Mouse (Mus musculus) neural tube, embryonic 14.5 days (tissue): ENCODE results near the gene Rapgef5. TPM values are rescaled to one million over a fixed set of nuclear protein-coding genes. Genes with fewer than 3 reads are reported as not detected.

Experiments used
- ATAC-seq: fragments of 200-750 bp; cut with Nextera tagmentation; 2 replicates; pipeline ENCODE4 v1.8.0; 2017; ENCODE audit warnings: low read depth, mild to moderate bottlenecking, moderate TSS enrichment, moderate library complexity
- H3K27ac ChIP-seq: fragments of 300-500 bp; sonication (generic); 2 replicates; pipeline ENCODE4 v1.5.1; 2014; ENCODE audit warnings: low read depth, mild to moderate bottlenecking, control low read depth, low read length, moderate library complexity, mixed read lengths
- H3K27me3 ChIP-seq: fragments of 300-500 bp; sonication (generic); 2 replicates; pipeline ENCODE4 v1.6.1; 2014; ENCODE audit warnings: low read length; ENCODE audit not compliant: control insufficient read depth, insufficient read depth
- H3K36me3 ChIP-seq: fragments of 300-500 bp; sonication (generic); 2 replicates; pipeline ENCODE4 v1.6.1; 2014; ENCODE audit warnings: low read length, mixed read lengths; ENCODE audit not compliant: control insufficient read depth, insufficient read depth
- H3K4me1 ChIP-seq: fragments of 300-500 bp; sonication (generic); 2 replicates; pipeline ENCODE4 v1.6.1; 2014; ENCODE audit warnings: low read length; ENCODE audit not compliant: control insufficient read depth, insufficient read depth
- H3K4me2 ChIP-seq: fragments of 300-500 bp; sonication (generic); 2 replicates; pipeline ENCODE4 v1.6.1; 2014; ENCODE audit warnings: mild to moderate bottlenecking, low read depth, low read length, control low read depth
- H3K4me3 ChIP-seq: fragments of 300-500 bp; sonication (generic); 2 replicates; pipeline ENCODE4 v1.5.1; 2014; ENCODE audit warnings: low read depth, low read length, control low read depth, mixed read lengths
- H3K9ac ChIP-seq: fragments of 300-500 bp; sonication (generic); replicated peaks from 2 replicates; pipeline ENCODE4 v1.6.1; 2014; ENCODE audit warnings: low read depth, mild to moderate bottlenecking, control low read depth, low read length, mixed read lengths
- H3K9me3 ChIP-seq: fragments of 300-500 bp; sonication (generic); 2 replicates; pipeline ENCODE4 v1.6.1; 2016; ENCODE audit warnings: low read length; ENCODE audit not compliant: control insufficient read depth
- WGBS: fragments of 180-500 bp; shearing (Covaris S2); extraction: QIAGEN DNeasy Blood & Tissue Kit; methylation state at CpG from one replicate; pipeline ENCODE4 v1.1.7; 2014; 5-methylcytosine and 5-hydroxymethylcytosine counted together
- polyA plus RNA-seq: library from polyadenylated mRNA; unstranded; fragments of >200 nt; fragmentation: Nextera tagmentation; extraction: Ambion mirVana; gene quantifications from 2 replicates; pipeline ENCODE4 v1.2.1, GENCODE M21; 2014

Rapgef5 gene
- polyA plus RNA-seq, result 37.4 and 39.4 TPM in 2 replicates

- Histone ChIP-seq H3K36me3 (no peaks in the 10 kb centered on the region), H3K4me1 (peaks cover 7% of the 10 kb centered on the region; the same call in 1 of the 2 replicates), H3K27ac (no peak within 1 kb of the TSS), H3K4me3 (no peak within 1 kb of the TSS), H3K9me3 (no peaks in the 10 kb centered on the region), H3K27me3 (no peaks in the 10 kb centered on the region), H3K4me2 (no peak within 1 kb of the TSS), H3K9ac (no peak within 1 kb of the TSS)
- whole genome bisulfite sequencing, result 90% methylated on average over 2 of the region's 2 CpGs
- ATAC-seq, result no peak
These were observed at the start of gene Rapgef5 for GRCm38 (mm10) chr12:117516179-117516578. TSS of gene Rapgef5 (plus strand) at chr12:117516479.

DNA sequence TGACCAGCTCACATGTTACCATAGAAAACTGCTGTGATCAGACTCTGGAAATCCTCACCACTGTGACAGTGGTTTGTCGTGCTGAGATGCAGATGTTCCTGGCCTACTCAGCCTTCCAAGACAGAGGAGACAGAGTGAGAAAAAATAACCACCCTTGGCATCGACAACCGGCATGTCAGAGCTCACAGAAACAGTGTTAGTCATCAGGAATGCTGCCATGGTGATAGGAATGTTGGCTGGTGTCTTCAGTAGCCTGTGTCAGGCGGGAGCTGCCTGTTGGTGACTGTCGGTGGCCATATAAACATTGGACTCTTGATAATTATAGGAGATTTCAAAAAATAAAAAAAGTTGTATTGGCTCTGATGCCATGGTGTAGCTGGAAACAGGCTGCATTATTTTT lies 48.0 kb upstream of the Rapgef5 start:
- H3K9ac ChIP-seq, result no peak overlapping the region
- no peak for ATAC-seq
- H3K9me3 ChIP-seq, result no peaks in the 10 kb centered on the region
- H3K36me3 ChIP-seq, result no peaks in the 10 kb centered on the region
- H3K4me2 ChIP-seq, result no peak overlapping the region
- no peak overlapping the region for H3K4me3 ChIP-seq
- WGBS, result 72% methylated on average over 5 of the region's 5 CpGs
- no peak overlapping the region for H3K27ac ChIP-seq
- no peaks in the 10 kb centered on the region for H3K4me1 ChIP-seq
- no peaks in the 10 kb centered on the region for H3K27me3 ChIP-seq

DNA sequence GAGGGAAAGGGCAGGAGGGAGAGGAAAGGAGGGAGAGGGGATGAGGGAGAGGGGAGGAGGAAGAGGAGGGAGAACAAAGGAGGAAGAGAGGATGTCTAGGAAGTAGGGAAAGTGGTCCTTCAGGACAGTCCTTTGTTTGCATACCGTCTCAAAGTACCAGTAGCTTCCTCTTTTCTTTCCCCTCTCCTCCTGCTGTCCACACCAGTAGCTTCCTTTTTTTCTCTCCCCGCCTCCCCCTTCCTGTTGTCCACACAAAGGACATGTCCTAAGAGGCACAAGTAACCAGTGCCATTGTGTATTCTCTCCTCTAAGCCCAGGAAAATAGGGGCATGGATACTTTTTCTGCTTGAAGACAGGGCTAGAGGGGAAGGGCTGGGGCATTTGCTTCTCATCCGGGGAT lies 37.3 kb upstream of the Rapgef5 start:
- Histone ChIP-seq H3K27me3 (no peaks in the 10 kb centered on the region), H3K4me2 (no peak overlapping the region), H3K4me3 (no peak overlapping the region), H3K9ac (no peak overlapping the region), H3K9me3 (no peaks in the 10 kb centered on the region), H3K27ac (no peak overlapping the region), H3K4me1 (no peaks in the 10 kb centered on the region), H3K36me3 (no peaks in the 10 kb centered on the region)
- no peak for ATAC-seq
- WGBS, result 60% methylated on average over 3 of the region's 3 CpGs

- no peak for ATAC-seq
- no peaks in the 10 kb centered on the region for H3K4me1 ChIP-seq
- no peaks in the 10 kb centered on the region for H3K27me3 ChIP-seq
- no peak overlapping the region for H3K4me3 ChIP-seq
- H3K9ac ChIP-seq, result no peak overlapping the region
- WGBS, result 73% methylated on average over 7 of the region's 7 CpGs
- no peaks in the 10 kb centered on the region for H3K9me3 ChIP-seq
- H3K4me2 ChIP-seq, result no peak overlapping the region
- H3K27ac ChIP-seq, result no peak overlapping the region
- H3K36me3 ChIP-seq, result no peaks in the 10 kb centered on the region
These were observed 36.6 kb upstream of the Rapgef5 start for GRCm38 (mm10) chr12:117479680-117480079.

DNA sequence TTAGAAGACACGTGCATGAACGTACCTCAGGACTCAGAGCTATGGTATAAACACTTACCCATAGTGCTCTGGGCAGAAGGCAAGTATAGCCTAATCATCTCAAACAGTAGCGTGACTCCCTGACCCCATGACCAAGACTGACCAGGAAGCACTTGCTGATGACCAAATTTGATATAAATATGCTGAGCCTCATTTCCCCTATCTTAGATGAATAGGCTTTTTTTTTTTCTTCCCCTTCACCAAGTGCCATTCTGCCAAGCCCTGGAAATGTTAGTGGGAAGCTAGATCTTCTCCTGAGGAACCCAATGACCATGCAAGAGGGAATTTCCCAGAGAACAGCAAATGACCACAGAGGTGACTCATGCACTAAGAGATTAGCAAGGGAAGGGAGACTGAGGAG lies 35.3 kb upstream of the Rapgef5 start:
- H3K4me2 ChIP-seq, result no peak overlapping the region
- no peak overlapping the region for H3K9ac ChIP-seq
- no peak overlapping the region for H3K4me3 ChIP-seq
- H3K4me1 ChIP-seq, result no peaks in the 10 kb centered on the region
- WGBS, result 90% methylated on average over 3 of the region's 3 CpGs
- no peak for ATAC-seq
- H3K36me3 ChIP-seq, result no peaks in the 10 kb centered on the region
- H3K27me3 ChIP-seq, result no peaks in the 10 kb centered on the region
- no peak overlapping the region for H3K27ac ChIP-seq
- H3K9me3 ChIP-seq, result no peaks in the 10 kb centered on the region

GRCm38 (mm10) chr12:117482665-117483064 lies 33.6 kb upstream of the Rapgef5 start:
- no peaks in the 10 kb centered on the region for H3K27me3 ChIP-seq
- no peaks in the 10 kb centered on the region for H3K36me3 ChIP-seq
- H3K27ac ChIP-seq, result no peak overlapping the region

GRCm38 (mm10) chr12:117486118-117487057 lies 29.9 kb upstream of the Rapgef5 start:
- Histone ChIP-seq H3K4me3 (no peak overlapping the region), H3K9me3 (no peaks in the 10 kb centered on the region), H3K4me1 (no peaks in the 10 kb centered on the region), H3K27ac (no peak overlapping the region), H3K36me3 (no peaks in the 10 kb centered on the region), H3K4me2 (no peak overlapping the region), H3K27me3 (no peaks in the 10 kb centered on the region), H3K9ac (no peak overlapping the region)
- 63% methylated on average over 4 of the region's 4 CpGs for WGBS
- no peak for ATAC-seq

More at GRCm38 (mm10) chr12:117482665-117483064, 33.6 kb upstream of the Rapgef5 start:
- Histone ChIP-seq H3K4me2 (no peak overlapping the region), H3K4me1 (no peaks in the 10 kb centered on the region), H3K9ac (no peak overlapping the region), H3K9me3 (no peaks in the 10 kb centered on the region), H3K4me3 (no peak overlapping the region)
- WGBS, result 56% methylated on average over 3 of the region's 3 CpGs
- no peak for ATAC-seq

- H3K4me1 ChIP-seq, result no peaks in the 10 kb centered on the region
- no peak overlapping the region for H3K9ac ChIP-seq
- no peak overlapping the region for H3K4me2 ChIP-seq
- H3K36me3 ChIP-seq, result no peaks in the 10 kb centered on the region
- WGBS, result 67% methylated on average over 3 of the region's 3 CpGs
- no peaks in the 10 kb centered on the region for H3K9me3 ChIP-seq
- no peak overlapping the region for H3K27ac ChIP-seq
- H3K27me3 ChIP-seq, result no peaks in the 10 kb centered on the region
- ATAC-seq, result no peak
- no peak overlapping the region for H3K4me3 ChIP-seq
These were observed 19.6 kb upstream of the Rapgef5 start for GRCm38 (mm10) chr12:117496501-117497176.

DNA sequence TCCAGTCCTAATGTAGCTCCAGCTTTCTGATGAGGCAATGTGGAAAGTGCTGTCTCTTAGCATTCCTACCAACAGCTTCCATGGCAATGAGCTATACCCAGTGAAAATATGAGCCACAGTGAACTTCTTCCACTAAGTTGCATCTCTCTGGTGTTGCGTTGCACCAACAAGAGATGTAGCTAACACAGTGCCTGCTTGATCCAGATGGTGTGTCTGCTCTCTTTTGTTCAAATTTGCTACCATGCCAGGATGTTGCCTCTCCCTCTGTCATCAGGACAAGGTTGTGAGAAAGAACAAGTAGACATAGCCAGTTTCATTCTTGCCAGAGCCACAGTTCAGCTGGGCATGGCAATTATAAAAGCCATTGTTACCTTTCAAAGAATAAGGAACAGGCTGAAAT lies 18.9 kb upstream of the Rapgef5 start:
- Histone ChIP-seq H3K27me3 (no peaks in the 10 kb centered on the region), H3K36me3 (no peaks in the 10 kb centered on the region), H3K4me2 (no peak overlapping the region), H3K9ac (no peak overlapping the region), H3K4me3 (no peak overlapping the region), H3K27ac (no peak overlapping the region), H3K4me1 (no peaks in the 10 kb centered on the region), H3K9me3 (no peaks in the 10 kb centered on the region)
- no peak for ATAC-seq
- WGBS, result 100% methylated on average over 1 of the region's 1 CpGs
